Mouse (Mus musculus) heart, embryonic 14.5 days (tissue): ENCODE data around the gene Pla2g2e. TPM values are rescaled to one million over a fixed set of nuclear protein-coding genes. Genes with fewer than 3 reads are reported as not detected.

Experiments used
- ATAC-seq: fragments of 200-750 bp; cut with Nextera tagmentation; 2 replicates; pipeline ENCODE4 v1.8.0; 2017; ENCODE audit warnings: low read depth, moderate TSS enrichment; ENCODE audit not compliant: insufficient number of reproducible peaks, insufficient read depth, low FRiP score
- H3K27ac ChIP-seq, 2 experiments: fragments of 200-500 bp in 1 of 2; fragments of 300-500 bp in 1 of 2; sonication (generic) in 1 of 2; replicated peaks in 1 of 2; 2 replicates each; pipeline ENCODE4 v1.5.1; 2012 to 2014; ENCODE audit warnings: low read depth in 2 of 2, low read length in 2 of 2, control low read depth in 1 of 2, mild to moderate bottlenecking in 1 of 2, mixed read lengths in 1 of 2; ENCODE audit not compliant: control insufficient read depth in 1 of 2, insufficient read depth in 1 of 2
- H3K27me3 ChIP-seq: fragments of 300-500 bp; sonication (generic); 2 replicates; pipeline ENCODE4 v1.6.1; 2014; ENCODE audit warnings: mild to moderate bottlenecking, low read length, control low read depth; ENCODE audit not compliant: control insufficient read depth, insufficient read depth
- H3K36me3 ChIP-seq: fragments of 300-500 bp; sonication (generic); 2 replicates; pipeline ENCODE4 v1.6.1; 2014; ENCODE audit warnings: mild to moderate bottlenecking, control low read depth, low read length, mixed read lengths; ENCODE audit not compliant: control insufficient read depth, insufficient read depth
- H3K4me1 ChIP-seq, 2 experiments: fragments of 200-500 bp in 1 of 2; fragments of 300-500 bp in 1 of 2; sonication (generic) in 1 of 2; 2 replicates each; pipeline ENCODE4 v1.6.1; 2012 to 2014; ENCODE audit warnings: low read length in 2 of 2, control low read depth in 1 of 2, mixed read lengths in 1 of 2; ENCODE audit not compliant: control insufficient read depth in 2 of 2, insufficient read depth in 2 of 2
- H3K4me2 ChIP-seq: fragments of 300-500 bp; sonication (generic); 2 replicates; pipeline ENCODE4 v1.6.1; 2014; ENCODE audit warnings: mild to moderate bottlenecking, low read length
- H3K4me3 ChIP-seq, 2 experiments: fragments of 200-500 bp in 1 of 2; fragments of 300-500 bp in 1 of 2; sonication (generic) in 1 of 2; 2 replicates each; pipeline ENCODE4 v1.5.1; 2012 to 2014; ENCODE audit warnings: low read length in 2 of 2, mild to moderate bottlenecking in 2 of 2, control low read depth in 1 of 2, low read depth in 1 of 2, moderate library complexity in 1 of 2; ENCODE audit not compliant: control insufficient read depth in 1 of 2, insufficient read depth in 1 of 2
- H3K9ac ChIP-seq: fragments of 300-500 bp; sonication (generic); 2 replicates; pipeline ENCODE4 v1.6.1; 2014; ENCODE audit warnings: mild to moderate bottlenecking, low read length
- H3K9me3 ChIP-seq: fragments of 300-500 bp; sonication (generic); 2 replicates; pipeline ENCODE4 v1.6.1; 2016; ENCODE audit warnings: low read length, control low read depth; ENCODE audit not compliant: control insufficient read depth
- WGBS: fragments of 180-500 bp; shearing (Covaris S2); extraction: QIAGEN DNeasy Blood & Tissue Kit; methylation state at CpG from one replicate; pipeline ENCODE4 v1.1.7; 2014; 5-methylcytosine and 5-hydroxymethylcytosine counted together
- polyA plus RNA-seq: library from polyadenylated mRNA; unstranded; fragments of >200 nt; fragmentation: Nextera tagmentation; extraction: Ambion mirVana; gene quantifications from 2 replicates; pipeline ENCODE4 v1.2.1, GENCODE M21; 2014

Gene Pla2g2e
- not detected in 2 replicates for polyA plus RNA-seq

GRCm38 (mm10) chr4:138877731-138878130 lies at the start of gene Pla2g2e:
Pla2g2e (plus strand) TSS chr4:138877942.
- no peak within 1 kb of the TSS for H3K27ac ChIP-seq
- H3K4me2 ChIP-seq: no peak within 1 kb of the TSS
- 77% methylated on average over 4 of the region's 4 CpGs for WGBS
- no peak within 1 kb of the TSS for H3K9ac ChIP-seq
- peaks cover 26% of the 10 kb centered on the region for H3K27me3 ChIP-seq
- no peaks in the 10 kb centered on the region for H3K36me3 ChIP-seq
- no peaks in the 10 kb centered on the region for H3K4me1 ChIP-seq
- no peak for ATAC-seq
- no peaks in the 10 kb centered on the region for H3K9me3 ChIP-seq
- H3K4me3 ChIP-seq: no peak within 1 kb of the TSS

- Histone ChIP-seq H3K27ac (no peak overlapping the region), H3K9ac (no peak overlapping the region), H3K4me3 (no peak overlapping the region), H3K4me1 (no peaks in the 10 kb centered on the region), H3K4me2 (no peak overlapping the region), H3K27me3 (no peaks in the 10 kb centered on the region), H3K9me3 (peaks cover 15% of the 10 kb centered on the region), H3K36me3 (no peaks in the 10 kb centered on the region)
- 55% methylated on average over 6 of the region's 6 CpGs for WGBS
- no peak for ATAC-seq
Observed at GRCm38 (mm10) chr4:138839806-138840205, 37.9 kb upstream of the Pla2g2e start.

- 74% methylated on average over 8 of the region's 8 CpGs for WGBS
- Histone ChIP-seq H3K4me2 (no peak overlapping the region), H3K27me3 (no peaks in the 10 kb centered on the region), H3K4me3 (no peak overlapping the region), H3K36me3 (no peaks in the 10 kb centered on the region), H3K4me1 (no peaks in the 10 kb centered on the region), H3K9me3 (peaks cover 21% of the 10 kb centered on the region), H3K27ac (no peak overlapping the region), H3K9ac (no peak overlapping the region)
- ATAC-seq: no peak
Observed at GRCm38 (mm10) chr4:138840726-138841125, 37.0 kb upstream of the Pla2g2e start.

- no peaks in the 10 kb centered on the region for H3K36me3 ChIP-seq
- no peaks in the 10 kb centered on the region for H3K4me1 ChIP-seq
- no peaks in the 10 kb centered on the region for H3K27me3 ChIP-seq
- no peak overlapping the region for H3K27ac ChIP-seq
- H3K4me2 ChIP-seq: no peak overlapping the region
- 80% methylated on average over 7 of the region's 7 CpGs for WGBS
- H3K4me3 ChIP-seq: no peak overlapping the region
- H3K9ac ChIP-seq: no peak overlapping the region
- H3K9me3 ChIP-seq: peaks cover 21% of the 10 kb centered on the region
- ATAC-seq: no peak
Observed at GRCm38 (mm10) chr4:138841386-138841785, 36.4 kb upstream of the Pla2g2e start.

- ATAC-seq: no peak
- Histone ChIP-seq H3K27me3 (no peaks in the 10 kb centered on the region; the same call in 1 of the 2 replicates), H3K4me2 (no peak overlapping the region), H3K4me1 (no peaks in the 10 kb centered on the region), H3K9me3 (no peaks in the 10 kb centered on the region), H3K9ac (no peak overlapping the region), H3K36me3 (no peaks in the 10 kb centered on the region), H3K4me3 (no peak overlapping the region), H3K27ac (no peak overlapping the region)
- WGBS: 3% methylated on average over 4 of the region's 4 CpGs
Observed at GRCm38 (mm10) chr4:138851463-138851862, 26.3 kb upstream of the Pla2g2e start.

- no peak overlapping the region for H3K4me2 ChIP-seq
- H3K27me3 ChIP-seq: no peaks in the 10 kb centered on the region; the same call in 1 of the 2 replicates
- no peak for ATAC-seq
- H3K4me3 ChIP-seq: no peak overlapping the region
- WGBS: 65% methylated on average over 6 of the region's 6 CpGs
- no peaks in the 10 kb centered on the region for H3K4me1 ChIP-seq
- H3K9ac ChIP-seq: no peak overlapping the region
- no peaks in the 10 kb centered on the region for H3K9me3 ChIP-seq
- no peak overlapping the region for H3K27ac ChIP-seq
- H3K36me3 ChIP-seq: no peaks in the 10 kb centered on the region
Observed at GRCm38 (mm10) chr4:138852961-138853360, 24.8 kb upstream of the Pla2g2e start.

- Histone ChIP-seq H3K27ac (no peak overlapping the region), H3K9me3 (no peaks in the 10 kb centered on the region), H3K4me3 (no peak overlapping the region), H3K4me2 (no peak overlapping the region), H3K9ac (no peak overlapping the region), H3K4me1 (no peaks in the 10 kb centered on the region; a peak in 1 of 4 replicates), H3K27me3 (no peaks in the 10 kb centered on the region; the same call in 1 of the 2 replicates), H3K36me3 (no peaks in the 10 kb centered on the region)
- no peak for ATAC-seq
- WGBS: 77% methylated on average over 9 of the region's 9 CpGs
Observed at GRCm38 (mm10) chr4:138855092-138855632, 22.6 kb upstream of the Pla2g2e start.

GRCm38 (mm10) chr4:138856491-138856890 lies 21.3 kb upstream of the Pla2g2e start:
- Histone ChIP-seq H3K9me3 (no peaks in the 10 kb centered on the region), H3K36me3 (no peaks in the 10 kb centered on the region), H3K4me1 (no peaks in the 10 kb centered on the region; a peak in 1 of 4 replicates), H3K27me3 (no peaks in the 10 kb centered on the region), H3K4me2 (no peak overlapping the region), H3K4me3 (no peak overlapping the region), H3K27ac (no peak overlapping the region), H3K9ac (no peak overlapping the region)
- no peak for ATAC-seq
- WGBS: 24% methylated on average over 7 of the region's 7 CpGs
